Mouse (Mus musculus) heart, postnatal 0 days (tissue): ENCODE measurements around the gene Glis3.

Source experiments
- CTCF ChIP-seq: IDR thresholded peaks from 2 replicates; pipeline ENCODE4 v1.5.1; 2016; ENCODE audit warnings: antibody characterized with exemption, control low read depth, low read depth
- EP300 ChIP-seq: IDR thresholded peaks from 2 replicates; pipeline ENCODE4 v1.6.1; 2016; ENCODE audit warnings: antibody characterized with exemption, low read depth

- TF ChIP-seq CTCF, result no peak
- TF ChIP-seq EP300, result no peak
Measured at GRCm38 (mm10) chr19:28559836-28560235, 120.0 kb downstream of the Glis3 start.
